Mouse (Mus musculus): ENCODE results near the gene Rin1. TPM values are rescaled to one million over a fixed set of nuclear protein-coding genes. Genes with fewer than 3 reads are reported as not detected.

The Rin1 gene
- polyA plus RNA-seq, 1 experiment from 2014 or later: 0.17 TPM

- under 1% methylated on average over 62 of the region's 62 CpGs for WGBS (ENCODE audit: insufficient replicate concordance)
- no peaks in the 10 kb centered on the region for H3K36me3 ChIP-seq (replicated peaks)
- peak; percentile 86 for ATAC-seq (ENCODE audit: insufficient read depth)
- H3K9me3 ChIP-seq (replicated peaks): no peaks in the 10 kb centered on the region
- H3K4me3 ChIP-seq (replicated peaks): peak within 1 kb of the TSS; percentile 71
- peaks cover 20% of the 10 kb centered on the region for H3K4me1 ChIP-seq (replicated peaks)
- H3K4me2 ChIP-seq: peak within 1 kb of the TSS; percentile 95
- peak within 1 kb of the TSS; percentile 77 for H3K27ac ChIP-seq (replicated peaks)
- H3K9ac ChIP-seq: peak within 1 kb of the TSS; percentile 62
- 0 out of 2 replicates have a peak, but pooled peaks cover 5% of the 10 kb centered on the region for H3K27me3 ChIP-seq
These were observed 26.4 kb upstream of the Rin1 start, which contains the start of gene Slc29a2 for GRCm38 (mm10) chr19:5023621-5024479. Slc29a2 (plus strand) TSS chr19:5023860.

DNA sequence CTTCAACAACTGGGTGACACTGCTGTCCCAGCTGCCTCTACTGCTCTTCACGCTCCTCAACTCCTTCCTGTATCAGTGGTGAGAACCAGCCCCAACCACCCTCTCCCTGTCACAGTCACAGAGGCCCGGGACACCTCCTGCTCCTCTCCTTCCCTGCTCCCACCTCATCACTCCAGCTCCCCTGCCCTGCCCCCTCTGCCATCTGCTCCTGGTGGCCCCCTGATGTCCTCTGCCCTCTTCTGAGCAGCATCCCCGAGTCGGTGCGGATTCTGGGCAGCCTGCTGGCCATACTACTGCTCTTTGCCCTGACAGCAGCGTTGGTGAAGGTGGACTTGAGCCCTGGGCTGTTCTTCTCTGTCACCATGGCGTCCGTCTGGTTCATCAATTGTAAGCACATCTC, 24.2 kb upstream of the Rin1 start:
- WGBS (ENCODE audit: insufficient replicate concordance): 78% methylated on average over 8 of the region's 8 CpGs
- Histone ChIP-seq H3K27ac (replicated peaks) (no peak overlapping the region), H3K9me3 (replicated peaks) (no peaks in the 10 kb centered on the region), H3K36me3 (replicated peaks) (no peaks in the 10 kb centered on the region), H3K4me2 (no peak overlapping the region), H3K27me3 (0 out of 2 replicates have a peak, but pooled peaks cover 5% of the 10 kb centered on the region), H3K4me1 (replicated peaks) (peaks cover 20% of the 10 kb centered on the region), H3K4me3 (replicated peaks) (no peak overlapping the region), H3K9ac (no peak overlapping the region)
- no peak for ATAC-seq (ENCODE audit: insufficient read depth)

DNA sequence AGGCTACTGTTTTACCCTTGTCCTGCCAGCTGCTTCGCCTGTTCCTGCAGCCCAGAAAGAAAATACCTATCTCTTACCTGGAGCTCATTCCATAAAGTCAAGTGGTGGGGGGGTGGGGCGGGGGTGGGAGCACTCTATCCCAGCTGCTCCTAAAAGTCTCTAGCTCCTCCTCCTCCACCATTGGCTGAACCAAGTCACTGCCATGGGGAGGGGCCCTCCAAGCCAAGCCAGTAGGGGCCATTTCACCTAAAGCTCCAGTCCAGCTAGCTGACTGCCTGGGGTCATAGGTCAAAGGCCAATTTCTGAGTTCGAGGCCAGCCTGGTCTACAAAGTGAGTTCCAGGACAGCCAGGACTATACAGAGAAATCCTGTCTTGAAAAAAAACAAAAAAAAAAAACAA, 17.6 kb upstream of the Rin1 start:
- no peaks in the 10 kb centered on the region for H3K36me3 ChIP-seq (replicated peaks)
- H3K4me2 ChIP-seq: no peak overlapping the region
- H3K4me3 ChIP-seq (replicated peaks): no peak overlapping the region
- 61% methylated on average over 3 of the region's 3 CpGs for WGBS (ENCODE audit: insufficient replicate concordance)
- no peak for ATAC-seq (ENCODE audit: insufficient read depth)
- no peak overlapping the region for H3K27ac ChIP-seq (replicated peaks)
- H3K27me3 ChIP-seq: peaks cover 4% of the 10 kb centered on the region; the same call in 1 of the 2 replicates
- H3K9me3 ChIP-seq (replicated peaks): no peaks in the 10 kb centered on the region
- H3K4me1 ChIP-seq (replicated peaks): peaks cover 3% of the 10 kb centered on the region; the same call in 1 of the 2 replicates
- H3K9ac ChIP-seq: no peak overlapping the region

- H3K36me3 ChIP-seq (replicated peaks): no peaks in the 10 kb centered on the region
- H3K9me3 ChIP-seq (replicated peaks): no peaks in the 10 kb centered on the region
- H3K4me1 ChIP-seq (replicated peaks): peaks cover 41% of the 10 kb centered on the region
- H3K9ac ChIP-seq: no peak overlapping the region
- ATAC-seq (ENCODE audit: insufficient read depth): no peak
- H3K27ac ChIP-seq (replicated peaks): no peak overlapping the region
- H3K4me3 ChIP-seq (replicated peaks): no peak overlapping the region
- no peak overlapping the region for H3K4me2 ChIP-seq
- 67% methylated on average over 4 of the region's 4 CpGs for WGBS (ENCODE audit: insufficient replicate concordance)
- peaks cover 4% of the 10 kb centered on the region; the same call in 1 of the 2 replicates for H3K27me3 ChIP-seq
These were observed 13.7 kb upstream of the Rin1 start for GRCm38 (mm10) chr19:5036577-5036976.

GRCm38 (mm10) chr19:5037678-5038571, 12.4 kb upstream of the Rin1 start:
- ATAC-seq (ENCODE audit: insufficient read depth): peak; percentile 23; the same call in 1 of the 2 replicates
- peaks cover 52% of the 10 kb centered on the region for H3K4me1 ChIP-seq (replicated peaks)
- H3K4me2 ChIP-seq: peak overlapping the region; percentile 91
- peak overlapping the region; percentile 70 for H3K4me3 ChIP-seq (replicated peaks)
- no peaks in the 10 kb centered on the region for H3K36me3 ChIP-seq (replicated peaks)
- H3K9me3 ChIP-seq (replicated peaks): no peaks in the 10 kb centered on the region
- H3K9ac ChIP-seq: peak overlapping the region; percentile 69; the same call in 1 of the 2 replicates
- peaks cover 4% of the 10 kb centered on the region; the same call in 1 of the 2 replicates for H3K27me3 ChIP-seq
- H3K27ac ChIP-seq (replicated peaks): 0 out of 2 replicates have a peak overlapping the region, but pooled peaks have one; percentile 14
- 4% methylated on average over 32 of the region's 32 CpGs for WGBS (ENCODE audit: insufficient replicate concordance)

DNA sequence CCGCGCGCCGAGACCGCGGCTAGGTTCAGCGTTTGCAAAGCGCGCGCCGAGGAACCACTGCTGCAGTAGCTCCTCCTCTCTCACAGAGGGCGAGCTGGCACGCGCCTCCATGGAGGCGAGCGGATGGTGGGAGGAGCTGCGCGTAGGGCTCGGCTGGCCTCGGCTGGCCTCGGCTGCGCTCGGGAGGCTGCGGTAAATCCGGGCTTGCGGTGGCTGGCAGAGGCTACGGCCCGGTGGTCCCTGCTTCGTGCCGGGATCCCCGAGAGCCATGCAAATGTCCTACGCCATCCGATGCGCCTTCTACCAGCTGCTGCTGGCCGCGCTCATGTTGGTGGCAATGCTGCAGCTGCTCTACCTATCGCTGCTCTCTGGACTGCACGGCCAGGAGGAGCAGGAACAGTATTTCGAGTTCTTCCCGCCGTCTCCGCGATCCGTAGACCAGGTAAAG, 11.5 kb upstream of the Rin1 start, which contains the start of the genes B4gat1 and AC124502.3:
Gene B4gat1, plus strand, starts transcription at position 118 of the 448 bp plus-strand sequence.
Gene AC124502.3, plus strand, starts transcription at position 183 of the 448 bp plus-strand sequence.
- 0 out of 2 replicates have a peak within 1 kb of the TSS, but pooled peaks have one; percentile 14 for H3K27ac ChIP-seq (replicated peaks)
- WGBS (ENCODE audit: insufficient replicate concordance): 0% methylated on average over 42 of the region's 44 CpGs

DNA sequence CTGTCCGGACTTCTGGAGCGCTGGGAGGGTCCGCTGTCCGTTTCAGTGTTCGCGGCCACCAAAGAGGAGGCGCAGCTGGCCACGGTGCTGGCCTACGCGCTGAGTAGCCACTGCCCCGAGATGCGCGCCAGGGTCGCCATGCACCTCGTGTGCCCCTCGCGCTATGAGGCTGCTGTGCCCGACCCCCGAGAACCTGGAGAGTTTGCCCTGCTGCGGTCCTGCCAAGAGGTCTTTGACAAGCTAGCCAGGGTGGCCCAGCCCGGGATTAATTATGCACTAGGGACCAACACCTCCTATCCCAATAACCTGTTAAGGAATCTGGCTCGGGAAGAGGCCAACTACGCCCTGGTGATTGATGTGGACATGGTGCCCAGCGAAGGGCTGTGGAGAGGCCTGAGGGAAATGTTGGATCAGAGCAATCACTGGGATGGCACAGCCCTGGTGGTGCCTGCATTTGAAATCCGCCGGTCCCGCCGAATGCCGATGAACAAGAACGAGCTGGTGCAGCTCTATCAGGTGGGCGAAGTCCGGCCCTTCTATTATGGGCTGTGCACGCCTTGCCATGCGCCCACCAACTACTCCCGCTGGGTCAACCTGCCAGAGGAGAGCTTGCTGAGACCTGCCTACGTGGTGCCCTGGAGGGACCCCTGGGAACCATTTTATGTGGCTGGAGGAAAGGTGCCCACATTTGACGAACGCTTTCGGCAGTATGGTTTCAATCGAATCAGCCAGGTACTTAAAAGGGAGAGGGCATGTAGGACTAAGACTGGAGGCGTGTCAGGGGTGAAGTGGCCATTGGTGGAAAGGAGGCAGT, 10.8 kb upstream of the Rin1 start:
- peak overlapping the region; percentile 91 for H3K4me2 ChIP-seq
- no peaks in the 10 kb centered on the region for H3K36me3 ChIP-seq (replicated peaks)
- WGBS (ENCODE audit: insufficient replicate concordance): 22% methylated on average over 41 of the region's 41 CpGs
- no peak for ATAC-seq (ENCODE audit: insufficient read depth)
- peaks cover 4% of the 10 kb centered on the region; the same call in 1 of the 2 replicates for H3K27me3 ChIP-seq
- peak overlapping the region; percentile 69 for H3K9ac ChIP-seq
- peaks cover 52% of the 10 kb centered on the region for H3K4me1 ChIP-seq (replicated peaks)
- no peaks in the 10 kb centered on the region for H3K9me3 ChIP-seq (replicated peaks)
- H3K4me3 ChIP-seq (replicated peaks): peak overlapping the region; percentile 70
- no peak overlapping the region for H3K27ac ChIP-seq (replicated peaks)

More for the DNA sequence above, 11.5 kb upstream of the Rin1 start, which contains the start of the genes B4gat1 and AC124502.3:
- peak within 1 kb of the TSS; percentile 69 for H3K9ac ChIP-seq
- no peaks in the 10 kb centered on the region for H3K36me3 ChIP-seq (replicated peaks)
- H3K9me3 ChIP-seq (replicated peaks): no peaks in the 10 kb centered on the region
- peak; percentile 78 for ATAC-seq (ENCODE audit: insufficient read depth)
- H3K4me2 ChIP-seq: peak within 1 kb of the TSS; percentile 91
- peaks cover 4% of the 10 kb centered on the region; the same call in 1 of the 2 replicates for H3K27me3 ChIP-seq
- H3K4me1 ChIP-seq (replicated peaks): peaks cover 52% of the 10 kb centered on the region
- peak within 1 kb of the TSS; percentile 70 for H3K4me3 ChIP-seq (replicated peaks)

DNA sequence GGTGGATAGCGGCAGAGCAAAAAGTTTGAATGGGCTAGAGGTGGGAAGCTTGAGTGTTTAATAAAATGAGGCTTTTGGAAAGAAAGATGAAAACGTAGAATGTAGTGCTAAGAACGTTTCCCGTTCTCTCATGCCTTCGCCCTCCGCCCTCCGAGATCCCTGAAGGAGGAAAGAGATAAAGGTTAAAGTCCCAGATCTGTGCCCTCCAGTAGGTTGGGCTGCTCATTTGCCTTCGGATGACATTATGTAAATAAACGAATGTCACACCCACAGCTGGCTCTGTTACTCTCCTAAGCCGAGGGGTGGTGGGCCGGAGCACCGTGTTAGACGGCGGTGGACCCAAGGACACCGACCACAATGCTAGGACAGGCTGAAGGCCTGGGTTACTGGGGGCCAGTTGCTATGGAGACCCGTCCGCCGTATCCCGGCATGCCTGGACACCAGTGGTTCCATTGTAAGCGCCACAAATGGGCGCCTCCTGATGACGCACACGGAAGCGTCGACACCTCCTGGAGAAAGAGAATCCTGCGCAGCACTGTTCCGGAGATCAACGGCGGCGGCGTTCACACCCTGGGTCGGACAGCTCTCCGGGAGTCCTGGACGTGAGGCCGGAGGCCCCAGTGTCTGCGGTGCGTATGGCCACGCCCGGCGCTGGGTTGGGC, 9.3 kb upstream of the Rin1 start, which contains the start of gene Brms1:
Gene Brms1, plus strand, starts transcription at position 493 of the 662 bp plus-strand sequence.
- ATAC-seq (ENCODE audit: insufficient read depth): peak; percentile 78
- Histone ChIP-seq H3K36me3 (replicated peaks) (0 out of 2 replicates have a peak, but pooled peaks cover 2% of the 10 kb centered on the region), H3K27ac (replicated peaks) (peak within 1 kb of the TSS; percentile 84), H3K9ac (peak within 1 kb of the TSS; percentile 69), H3K27me3 (peaks cover 4% of the 10 kb centered on the region; the same call in 1 of the 2 replicates), H3K4me1 (replicated peaks) (peaks cover 52% of the 10 kb centered on the region), H3K4me2 (peak within 1 kb of the TSS; percentile 91), H3K4me3 (replicated peaks) (peak within 1 kb of the TSS; percentile 74), H3K9me3 (replicated peaks) (no peaks in the 10 kb centered on the region)
- 3% methylated on average over 40 of the region's 40 CpGs for WGBS (ENCODE audit: insufficient replicate concordance)

DNA sequence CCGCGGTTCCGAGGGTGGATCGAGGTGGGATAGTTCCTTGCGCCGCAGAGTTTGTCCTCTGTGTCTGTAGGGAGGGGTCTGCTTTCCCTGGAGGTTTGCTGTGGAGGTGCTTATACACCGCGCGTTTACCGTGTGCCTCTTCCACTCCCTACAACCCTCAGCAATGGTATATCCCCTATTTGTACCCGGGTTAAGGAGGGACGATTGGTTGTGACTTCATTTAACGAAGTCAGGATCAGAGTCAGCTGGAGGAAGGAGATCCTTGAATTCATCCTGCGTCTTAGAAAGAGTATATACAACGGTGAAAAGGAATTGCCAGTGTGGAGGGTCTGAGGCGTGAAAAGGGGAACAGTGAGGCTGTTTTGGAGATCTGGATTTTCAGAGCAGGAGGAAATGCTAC, 8.7 kb upstream of the Rin1 start:
- H3K27ac ChIP-seq (replicated peaks): peak overlapping the region; percentile 84

More for the DNA sequence above, 8.7 kb upstream of the Rin1 start:
- peak overlapping the region; percentile 91 for H3K4me2 ChIP-seq
- peak overlapping the region; percentile 69 for H3K9ac ChIP-seq
- peak overlapping the region; percentile 74 for H3K4me3 ChIP-seq (replicated peaks)
- peaks cover 52% of the 10 kb centered on the region for H3K4me1 ChIP-seq (replicated peaks)
- ATAC-seq (ENCODE audit: insufficient read depth): no peak
- peaks cover 8% of the 10 kb centered on the region for H3K36me3 ChIP-seq (replicated peaks)
- no peaks in the 10 kb centered on the region for H3K9me3 ChIP-seq (replicated peaks)
- WGBS (ENCODE audit: insufficient replicate concordance): 1% methylated on average over 16 of the region's 16 CpGs
- H3K27me3 ChIP-seq: peaks cover 4% of the 10 kb centered on the region; the same call in 1 of the 2 replicates

All from liver, embryonic 15.5 days (tissue).